8 mouse cellular contexts compared by ENCODE assay signal in genomic region chr2:32846805-32847467, GRCm38 (mm10). TPM values are rescaled to one million over a fixed set of nuclear protein-coding genes. Genes with fewer than 3 reads are reported as not detected.
A peak's percentile ranks its signal among the peaks of the same experiment; 100 is the strongest.
DNase-seq lines count a peak whose midpoint lies in the region; ATAC-seq and TF ChIP-seq lines count a peak whose summit lies in the region.

TSS of gene Stxbp1 (minus strand) at chr2:32847245.

- no peaks in the 10 kb centered on the region for H3K79me2 ChIP-seq in CH12.LX (replicated peaks; ENCODE audit: control insufficient read depth, extremely low read depth, insufficient read depth, poor library complexity, severe bottlenecking)

- no peak for TF ChIP-seq RAD21 in CH12.LX (IDR thresholded peaks at IDR 0.05; ENCODE audit: low read depth, low read length)

- peak; percentile 92 for ATAC-seq in heart, embryonic 14.5 days (ENCODE audit: insufficient number of reproducible peaks, insufficient read depth, low FRiP score, low read depth)
- ATAC-seq in liver, embryonic 15.5 days (ENCODE audit: insufficient read depth): peak; percentile 96
- ATAC-seq in neural tube, embryonic 11.5 days (ENCODE audit: insufficient read depth, low FRiP score, low TSS enrichment): peak; percentile 94
- ATAC-seq in stomach, embryonic 16.5 days (ENCODE audit: insufficient read depth, low FRiP score): peak; percentile 94

- no peak for TF ChIP-seq EP300 in CH12.LX (IDR thresholded peaks at IDR 0.05; ENCODE audit: low read length)

- no peak within 1 kb of the TSS for H3K27ac ChIP-seq in CH12.LX (ENCODE audit: insufficient read depth, low read depth)
- peak within 1 kb of the TSS; percentile 77 to 83 for H3K27ac ChIP-seq in heart, embryonic 14.5 days (replicated peaks in 1 of 2; ENCODE audit: control insufficient read depth in 1 of 2, insufficient read depth in 1 of 2, low read depth in 2 of 2, low read length in 2 of 2)
- H3K27ac ChIP-seq in liver, embryonic 15.5 days (replicated peaks): no peak within 1 kb of the TSS; the same call in 1 of the 2 replicates
- H3K27ac ChIP-seq in neural tube, embryonic 11.5 days (ENCODE audit: low read depth, low read length): peak within 1 kb of the TSS; percentile 78
- H3K27ac ChIP-seq in stomach, embryonic 16.5 days (ENCODE audit: low read length): peak within 1 kb of the TSS; percentile 74

- H3K9ac ChIP-seq in CH12.LX (ENCODE audit: insufficient read depth, low read depth): peak within 1 kb of the TSS; percentile 48
- H3K9ac ChIP-seq in heart, embryonic 14.5 days (ENCODE audit: low read length): peak within 1 kb of the TSS; percentile 74
- H3K9ac ChIP-seq in liver, embryonic 15.5 days: peak within 1 kb of the TSS; percentile 62
- peak within 1 kb of the TSS; percentile 65 for H3K9ac ChIP-seq in neural tube, embryonic 11.5 days (ENCODE audit: low read length)
- peak within 1 kb of the TSS; percentile 78 for H3K9ac ChIP-seq in stomach, embryonic 16.5 days (ENCODE audit: low read length)

- in situ Hi-C loops in CH12.LX (cut with MboI; ENCODE audit: low pct_ligation_motif_present, low pct_unique_long_range_greater_than_20kb, low sequenced_read_pairs): no loop called here

- dilution Hi-C loops in CH12.LX (cut with MboI; ENCODE audit: extremely low pct_ligation_motif_present, extremely low pct_unique_long_range_greater_than_20kb, low sequenced_read_pairs): no loop called here

- H3K36me3 ChIP-seq in CH12.LX (replicated peaks in 1 of 2; ENCODE audit: control insufficient read depth in 1 of 2, insufficient read depth in 1 of 2, low read length in 1 of 2): peaks cover 0 to 2% of the 10 kb centered on the region in 2 experiments
- 0 out of 2 replicates have a peak, but pooled peaks cover under 1% of the 10 kb centered on the region for H3K36me3 ChIP-seq in heart, embryonic 14.5 days (ENCODE audit: control insufficient read depth, insufficient read depth, low read length)
- H3K36me3 ChIP-seq in liver, embryonic 15.5 days (replicated peaks): no peaks in the 10 kb centered on the region
- no peaks in the 10 kb centered on the region for H3K36me3 ChIP-seq in neural tube, embryonic 11.5 days (ENCODE audit: control insufficient read depth, insufficient read depth, low read length)
- no peaks in the 10 kb centered on the region for H3K36me3 ChIP-seq in stomach, embryonic 16.5 days (ENCODE audit: control insufficient read depth, insufficient read depth, low read length)

- peak within 1 kb of the TSS; percentile 70 to 95 (median 74) for H3K4me3 ChIP-seq in CH12.LX (replicated peaks in 1 of 3; ENCODE audit: low read depth in 2 of 3, low read length in 2 of 3, poor library complexity in 1 of 3)
- H3K4me3 ChIP-seq in heart, embryonic 14.5 days (ENCODE audit: control insufficient read depth in 1 of 2, insufficient read depth in 1 of 2, low read depth in 1 of 2, low read length in 2 of 2): peak within 1 kb of the TSS; percentile 55 to 98
- H3K4me3 ChIP-seq in liver, embryonic 15.5 days (replicated peaks): peak within 1 kb of the TSS; percentile 70
- peak within 1 kb of the TSS; percentile 68 for H3K4me3 ChIP-seq in neural tube, embryonic 11.5 days (ENCODE audit: low read depth, low read length)
- H3K4me3 ChIP-seq in stomach, embryonic 16.5 days (replicated peaks; ENCODE audit: low read length): peak within 1 kb of the TSS; percentile 73

- H3K27me3 ChIP-seq in CH12.LX (replicated peaks): peaks cover 3% of the 10 kb centered on the region
- H3K27me3 ChIP-seq in heart, embryonic 14.5 days (ENCODE audit: control insufficient read depth, insufficient read depth, low read length): peaks cover 4% of the 10 kb centered on the region
- H3K27me3 ChIP-seq in liver, embryonic 15.5 days: peaks cover 37% of the 10 kb centered on the region
- H3K27me3 ChIP-seq in neural tube, embryonic 11.5 days (ENCODE audit: control insufficient read depth, insufficient read depth, low read length): no peaks in the 10 kb centered on the region
- H3K27me3 ChIP-seq in stomach, embryonic 16.5 days (ENCODE audit: control insufficient read depth, insufficient read depth, low read length): no peaks in the 10 kb centered on the region

- WGBS in heart, embryonic 14.5 days: under 1% methylated on average over 55 of the region's 78 CpGs
- WGBS in liver, embryonic 15.5 days (ENCODE audit: insufficient replicate concordance): under 1% methylated on average over 78 of the region's 78 CpGs
- WGBS in neural tube, embryonic 11.5 days: under 1% methylated on average over 50 of the region's 78 CpGs
- under 1% methylated on average over 74 of the region's 78 CpGs for WGBS in stomach, embryonic 16.5 days

- peak within 1 kb of the TSS; percentile 98 for H3K4me2 ChIP-seq in CH12.LX (ENCODE audit: insufficient read depth, low read depth, poor library complexity, severe bottlenecking)
- H3K4me2 ChIP-seq in heart, embryonic 14.5 days (ENCODE audit: low read length): peak within 1 kb of the TSS; percentile 64
- peak within 1 kb of the TSS; percentile 98 for H3K4me2 ChIP-seq in liver, embryonic 15.5 days
- H3K4me2 ChIP-seq in neural tube, embryonic 11.5 days (ENCODE audit: low read depth): peak within 1 kb of the TSS; percentile 93
- peak within 1 kb of the TSS; percentile 85 for H3K4me2 ChIP-seq in stomach, embryonic 16.5 days (ENCODE audit: low read depth, low read length)

- DNase-seq in CH12.LX (ENCODE audit: extremely low read depth): peak; percentile 82
- peak; percentile 73 for DNase-seq in c-Kit-negative CD71-positive TER-119-positive erythroid progenitor cells, embryonic 14.5 days (ENCODE audit: low read depth, low spot score)
- peak; percentile 67 for DNase-seq in fibroblast of lung, adult 2 months (ENCODE audit: low read depth)
- peak; percentile 97 for DNase-seq in kidney, postnatal 10 days
- DNase-seq in neural tube, embryonic 11.5 days (ENCODE audit: low spot score): peak; percentile 96

- TF ChIP-seq CTCF in CH12.LX (conservative IDR thresholded peaks at IDR 0.05 in 1 of 2, IDR thresholded peaks at IDR 0.05 in 1 of 2; ENCODE audit: low read depth in 2 of 2, low read length in 2 of 2): no peak

- no peaks in the 10 kb centered on the region for H3K9me3 ChIP-seq in CH12.LX (replicated peaks; ENCODE audit: low read length)
- no peaks in the 10 kb centered on the region for H3K9me3 ChIP-seq in heart, embryonic 14.5 days (ENCODE audit: control insufficient read depth, low read length)
- H3K9me3 ChIP-seq in liver, embryonic 15.5 days (replicated peaks): no peaks in the 10 kb centered on the region
- no peaks in the 10 kb centered on the region for H3K9me3 ChIP-seq in neural tube, embryonic 11.5 days (ENCODE audit: control insufficient read depth, low read length)
- H3K9me3 ChIP-seq in stomach, embryonic 16.5 days (replicated peaks; ENCODE audit: control insufficient read depth, low read length): no peaks in the 10 kb centered on the region

- TF ChIP-seq POLR2A in CH12.LX (IDR thresholded peaks at IDR 0.05; ENCODE audit: low read depth, low read length): peak; percentile 38; the same call in 1 of the 2 replicates

- H3K4me1 ChIP-seq in CH12.LX (ENCODE audit: control insufficient read depth in 1 of 2, insufficient read depth in 2 of 2): peaks cover 0 to 20% of the 10 kb centered on the region in 2 experiments; a peak in 2 of 4 replicates
- peaks cover 4 to 20% of the 10 kb centered on the region in 2 experiments; a peak in 3 of 4 replicates for H3K4me1 ChIP-seq in heart, embryonic 14.5 days (ENCODE audit: control insufficient read depth in 2 of 2, insufficient read depth in 2 of 2, low read length in 2 of 2)
- H3K4me1 ChIP-seq in liver, embryonic 15.5 days (replicated peaks): peaks cover 21% of the 10 kb centered on the region
- H3K4me1 ChIP-seq in neural tube, embryonic 11.5 days (ENCODE audit: control insufficient read depth, insufficient read depth, low read length): peaks cover 3% of the 10 kb centered on the region; the same call in 1 of the 2 replicates
- 0 out of 2 replicates have a peak, but pooled peaks cover 3% of the 10 kb centered on the region for H3K4me1 ChIP-seq in stomach, embryonic 16.5 days (ENCODE audit: control insufficient read depth, insufficient read depth, low read length)

TF ChIP-seq in CH12.LX, 34 proteins besides CTCF, POLR2A, EP300 and RAD21:
- peak; percentile 75 for TF ChIP-seq BHLHE40 (IDR thresholded peaks at IDR 0.05; ENCODE audit: low read depth, low read length)
- TF ChIP-seq HCFC1 (IDR thresholded peaks at IDR 0.05; ENCODE audit: low read depth, low read length): 0 out of 2 replicates have a peak, but pooled peaks have one; percentile 37
- no peak for TF ChIP-seq UBTF (IDR thresholded peaks at IDR 0.05; ENCODE audit: low read depth, low read length)
- TF ChIP-seq MAZ (IDR thresholded peaks at IDR 0.05; ENCODE audit: low read depth, low read length): 0 out of 2 replicates have a peak, but pooled peaks have one; percentile 17
- no peak for TF ChIP-seq ZKSCAN1 (IDR thresholded peaks at IDR 0.05; ENCODE audit: borderline replicate concordance, low read depth, low read length)
- TF ChIP-seq SIN3A (IDR thresholded peaks at IDR 0.05; ENCODE audit: low read length): peak; percentile 59; the same call in 1 of the 2 replicates
- TF ChIP-seq USF1 (IDR thresholded peaks at IDR 0.05; ENCODE audit: low read depth, low read length): no peak
- peak; percentile 27; the same call in 1 of the 2 replicates for TF ChIP-seq NRF1 (IDR thresholded peaks at IDR 0.05; ENCODE audit: low read depth, low read length)
- TF ChIP-seq TCF12 (IDR thresholded peaks at IDR 0.05; ENCODE audit: low read depth, low read length): no peak

RNA-seq across cellular contexts. Expression of gene Stxbp1, which starts in this region (rescaled TPM):
- total RNA-seq in CH12.LX (2012; rRNA removed): 1.4 and 2.5 TPM in 2 replicates
- 1.5 and 1.6 TPM in 2 replicates for total RNA-seq in CH12.LX (2014; rRNA removed)
- 8.3 and 10.4 TPM in 2 replicates for polyA plus RNA-seq in CH12.LX (2012; ENCODE audit: insufficient read length, low read depth)
- polyA plus RNA-seq in heart, embryonic 14.5 days (2014; fragmentation: Nextera tagmentation; extraction: Ambion mirVana): 28.7 and 29.7 TPM in 2 replicates
- polyA plus RNA-seq in liver, embryonic 15.5 days (2015; fragmentation: Nextera tagmentation; extraction: Ambion mirVana): 2.4 and 2.5 TPM in 2 replicates
- 74.0 and 89.9 TPM in 2 replicates for polyA plus RNA-seq in neural tube, embryonic 11.5 days (2014; fragmentation: Nextera tagmentation; extraction: Ambion mirVana)
- polyA plus RNA-seq in stomach, embryonic 16.5 days (2015; fragmentation: Nextera tagmentation; extraction: Ambion mirVana): 20.8 and 23.2 TPM in 2 replicates

Comparison
In these comparisons a context has a peak if more than half of its experiments do, and no peak if none do; other contexts are left out.
1. H3K27ac ChIP-seq: peak in heart, embryonic 14.5 days (2 of 2), neural tube, embryonic 11.5 days (single experiment) and stomach, embryonic 16.5 days (single experiment); none in CH12.LX (single experiment) and liver, embryonic 15.5 days (single experiment).
2. Peak in every context shown above with its lines, with median percentiles within 50 percentile points of each other: DNase-seq, H3K4me2 ChIP-seq, H3K4me3 ChIP-seq, H3K9ac ChIP-seq and ATAC-seq.